Mouse (Mus musculus) liver, embryonic 16.5 days (tissue): ENCODE results near the gene Slc7a14. TPM values are rescaled to one million over a fixed set of nuclear protein-coding genes. Genes with fewer than 3 reads are reported as not detected.
"Not testable (repeated sequence)": the region's sequence is repeated elsewhere in the genome, so short reads cannot be mapped to it uniquely, and the experiment has no call there.

Experiments
- ATAC-seq: fragments of 200-750 bp; cut with Nextera tagmentation; 2 replicates; pipeline ENCODE4 v1.8.0; 2017; ENCODE audit warnings: low read depth, mild to moderate bottlenecking, moderate number of reproducible peaks, moderate library complexity
- H3K27ac ChIP-seq: fragments of 300-500 bp; sonication (generic); 2 replicates; pipeline ENCODE4 v1.5.1; 2014; ENCODE audit warnings: mild to moderate bottlenecking, low read length
- H3K27me3 ChIP-seq: fragments of 300-500 bp; sonication (generic); 2 replicates; pipeline ENCODE4 v1.6.1; 2014; ENCODE audit warnings: low read depth, low read length, mixed read lengths; ENCODE audit not compliant: control insufficient read depth, insufficient read depth
- H3K36me3 ChIP-seq: fragments of 300-500 bp; sonication (generic); 2 replicates; pipeline ENCODE4 v1.6.1; 2014; ENCODE audit warnings: mild to moderate bottlenecking; ENCODE audit not compliant: control insufficient read depth, insufficient read depth
- H3K4me1 ChIP-seq: fragments of 300-500 bp; sonication (generic); 2 replicates; pipeline ENCODE4 v1.6.1; 2014; ENCODE audit warnings: low read depth, low read length, mixed read lengths; ENCODE audit not compliant: control insufficient read depth
- H3K4me2 ChIP-seq: fragments of 300-500 bp; sonication (generic); 2 replicates; pipeline ENCODE4 v1.6.1; 2014; ENCODE audit warnings: low read depth, low read length, mixed read lengths
- H3K4me3 ChIP-seq: fragments of 300-500 bp; sonication (generic); 2 replicates; pipeline ENCODE4 v1.5.1; 2014; ENCODE audit warnings: low read depth, mild to moderate bottlenecking, low read length
- H3K9ac ChIP-seq: fragments of 300-500 bp; sonication (generic); 2 replicates; pipeline ENCODE4 v1.6.1; 2014; ENCODE audit warnings: low read depth, low read length
- H3K9me3 ChIP-seq: fragments of 300-500 bp; sonication (generic); replicated peaks from 2 replicates; pipeline ENCODE4 v1.6.1; 2016; ENCODE audit warnings: low read length; ENCODE audit not compliant: control insufficient read depth
- WGBS: fragments of 180-500 bp; shearing (Covaris S2); extraction: QIAGEN DNeasy Blood & Tissue Kit; methylation state at CpG from one replicate; pipeline ENCODE4 v1.1.7; 2014; ENCODE audit not compliant: insufficient replicate concordance; 5-methylcytosine and 5-hydroxymethylcytosine counted together
- polyA plus RNA-seq: library from polyadenylated mRNA; unstranded; fragments of >200 nt; fragmentation: Nextera tagmentation; extraction: Ambion mirVana; gene quantifications from 2 replicates; pipeline ENCODE4 v1.2.1, GENCODE M21; 2015

Slc7a14 gene
- polyA plus RNA-seq, 1 experiment from 2014 or later: 0.01 TPM

- no peak for ATAC-seq
- WGBS: 67% methylated on average over 6 of the region's 6 CpGs
- H3K4me2 ChIP-seq: no peak overlapping the region
Measured at GRCm38 (mm10) chr3:31307936-31308335, 2.2 kb downstream of the Slc7a14 start.

GRCm38 (mm10) chr3:31291673-31292602 is 18.2 kb downstream of the Slc7a14 start:
- no peak overlapping the region for H3K4me2 ChIP-seq
- ATAC-seq: no peak
- H3K27ac ChIP-seq: no peak overlapping the region
- no peaks in the 10 kb centered on the region for H3K36me3 ChIP-seq
- H3K27me3 ChIP-seq: no peaks in the 10 kb centered on the region
- no peak overlapping the region for H3K4me3 ChIP-seq
- 56% methylated on average over 11 of the region's 11 CpGs for WGBS
- H3K9ac ChIP-seq: no peak overlapping the region
- H3K9me3 ChIP-seq: no peaks in the 10 kb centered on the region
- no peaks in the 10 kb centered on the region for H3K4me1 ChIP-seq

More at GRCm38 (mm10) chr3:31307936-31308335, 2.2 kb downstream of the Slc7a14 start:
- Histone ChIP-seq H3K4me3 (no peak overlapping the region), H3K9ac (no peak overlapping the region), H3K36me3 (no peaks in the 10 kb centered on the region), H3K27me3 (peaks cover 21% of the 10 kb centered on the region), H3K27ac (no peak overlapping the region), H3K9me3 (no peaks in the 10 kb centered on the region), H3K4me1 (no peaks in the 10 kb centered on the region)

GRCm38 (mm10) chr3:31287421-31287948 is 22.7 kb downstream of the Slc7a14 start:
- 54% methylated on average over 3 of the region's 3 CpGs for WGBS
- H3K36me3 ChIP-seq: no peaks in the 10 kb centered on the region
- ATAC-seq: no peak
- no peak overlapping the region for H3K27ac ChIP-seq
- no peak overlapping the region for H3K4me3 ChIP-seq
- H3K9ac ChIP-seq: no peak overlapping the region
- H3K4me2 ChIP-seq: no peak overlapping the region
- no peaks in the 10 kb centered on the region for H3K27me3 ChIP-seq
- H3K9me3 ChIP-seq: no peaks in the 10 kb centered on the region
- H3K4me1 ChIP-seq: no peaks in the 10 kb centered on the region

- Histone ChIP-seq H3K4me3 (no peak overlapping the region), H3K9ac (no peak overlapping the region), H3K27ac (no peak overlapping the region), H3K4me1 (no peaks in the 10 kb centered on the region), H3K36me3 (no peaks in the 10 kb centered on the region), H3K9me3 (no peaks in the 10 kb centered on the region), H3K4me2 (no peak overlapping the region), H3K27me3 (no peaks in the 10 kb centered on the region)
- no peak for ATAC-seq
- WGBS: 39% methylated on average over 2 of the region's 2 CpGs
Measured at GRCm38 (mm10) chr3:31281116-31281515, 29.1 kb downstream of the Slc7a14 start.

GRCm38 (mm10) chr3:31274875-31275274 is 35.3 kb downstream of the Slc7a14 start:
- Histone ChIP-seq H3K36me3 (no peaks in the 10 kb centered on the region), H3K9me3 (no peaks in the 10 kb centered on the region), H3K27me3 (no peaks in the 10 kb centered on the region), H3K27ac (no peak overlapping the region), H3K9ac (no peak overlapping the region), H3K4me1 (no peaks in the 10 kb centered on the region), H3K4me3 (no peak overlapping the region), H3K4me2 (no peak overlapping the region)
- WGBS: 48% methylated on average over 2 of the region's 2 CpGs
- ATAC-seq: no peak

GRCm38 (mm10) chr3:31273247-31273646 is 36.9 kb downstream of the Slc7a14 start:
- H3K36me3 ChIP-seq, H3K9ac ChIP-seq, H3K27ac ChIP-seq, H3K4me3 ChIP-seq, ATAC-seq, H3K9me3 ChIP-seq, H3K4me2 ChIP-seq, H3K4me1 ChIP-seq, H3K27me3 ChIP-seq: not testable (repeated sequence)

GRCm38 (mm10) chr3:31272635-31273034 is 37.5 kb downstream of the Slc7a14 start:
- Histone ChIP-seq H3K36me3 (no peaks in the 10 kb centered on the region), H3K9ac (no peak overlapping the region), H3K27me3 (no peaks in the 10 kb centered on the region), H3K4me1 (no peaks in the 10 kb centered on the region), H3K4me3 (no peak overlapping the region), H3K4me2 (no peak overlapping the region), H3K27ac (no peak overlapping the region), H3K9me3 (no peaks in the 10 kb centered on the region)
- 58% methylated on average over 2 of the region's 2 CpGs for WGBS
- ATAC-seq: no peak

- no peak for ATAC-seq
- Histone ChIP-seq H3K9ac (no peak overlapping the region), H3K4me2 (no peak overlapping the region), H3K4me3 (no peak overlapping the region), H3K4me1 (no peaks in the 10 kb centered on the region), H3K27me3 (no peaks in the 10 kb centered on the region), H3K9me3 (no peaks in the 10 kb centered on the region), H3K27ac (no peak overlapping the region), H3K36me3 (no peaks in the 10 kb centered on the region)
- 35% methylated on average over 4 of the region's 4 CpGs for WGBS
Measured at GRCm38 (mm10) chr3:31269551-31270317, 40.4 kb downstream of the Slc7a14 start.

GRCm38 (mm10) chr3:31267921-31268320 is 42.3 kb downstream of the Slc7a14 start:
- no peak for ATAC-seq
- 49% methylated on average over 2 of the region's 2 CpGs for WGBS
- no peak overlapping the region for H3K27ac ChIP-seq
- H3K4me1 ChIP-seq: no peaks in the 10 kb centered on the region
- no peaks in the 10 kb centered on the region for H3K27me3 ChIP-seq
- no peaks in the 10 kb centered on the region for H3K9me3 ChIP-seq
- no peak overlapping the region for H3K4me3 ChIP-seq
- no peak overlapping the region for H3K4me2 ChIP-seq
- no peak overlapping the region for H3K9ac ChIP-seq
- no peaks in the 10 kb centered on the region for H3K36me3 ChIP-seq
